In the genomic region with DNA sequence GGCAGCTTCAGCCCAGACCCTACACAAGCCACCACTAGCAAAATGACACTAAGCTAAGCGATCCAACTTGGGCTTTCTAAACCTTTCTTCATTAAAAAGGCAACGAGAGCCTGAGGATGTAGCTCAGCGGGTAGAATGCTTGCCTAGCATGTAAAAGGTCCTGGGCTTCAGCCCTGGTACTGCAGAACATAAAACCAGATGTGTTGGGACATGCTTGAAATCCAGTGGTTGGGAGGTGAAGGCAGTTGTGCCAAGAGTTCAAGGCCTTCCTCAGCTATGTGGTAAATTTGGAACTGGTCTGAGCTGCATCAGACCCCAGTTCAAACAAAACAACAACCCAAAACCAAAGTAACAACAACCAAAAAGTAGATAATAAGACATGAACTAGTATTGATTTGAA, we compare ENCODE assay signal across 22 mouse cellular contexts.
"Had no signal": no experiment of that assay in that cellular context is flagged by ENCODE, and none has a peak within 500 bp of the region (broad histone marks: within the 10 kb centered on the region; RNA-seq: fewer than 3 reads in every experiment).

No protein-coding gene starts in this region.

- H3K36me3 ChIP-seq: heart, embryonic 12.5 days; hindbrain, embryonic 10.5 days; intestine, embryonic 15.5 days; limb, embryonic 13.5 days; liver, embryonic 13.5 days; liver, embryonic 15.5 days had no signal

- ATAC-seq: hindbrain, embryonic 16.5 days; inflammation-experienced regulatory T-cells, adult 6 months had no signal

- H3K27me3 ChIP-seq: heart, embryonic 12.5 days; hindbrain, embryonic 12.5 days; intestine, embryonic 15.5 days; limb, embryonic 13.5 days; liver, embryonic 13.5 days; liver, embryonic 15.5 days had no signal

- H3K4me3 ChIP-seq: gastrocnemius, adult 2 months; heart, adult 2 months; heart, embryonic 12.5 days; hindbrain, embryonic 10.5 days; hindbrain, embryonic 12.5 days; intestine, embryonic 15.5 days; limb, embryonic 13.5 days; liver, embryonic 13.5 days; liver, embryonic 15.5 days had no signal

- H3K9me3 ChIP-seq: heart, embryonic 12.5 days; hindbrain, embryonic 10.5 days; hindbrain, embryonic 12.5 days; intestine, embryonic 15.5 days; limb, embryonic 13.5 days; liver, embryonic 13.5 days; liver, embryonic 15.5 days had no signal

- DNase-seq: gastrocnemius, adult 2 months; gastrocnemius, postnatal 10 days; gastrocnemius, postnatal 25 days; heart, adult 2 months; heart, postnatal 10 days; heart, postnatal 4 days; kidney, adult 18-20 months; kidney, adult 8-10 months; layer of hippocampus, adult 9-11 months; layer of hippocampus, postnatal 36 days; liver; liver, embryonic 13.5 days had no signal

- H3K4me2 ChIP-seq: heart, embryonic 12.5 days; hindbrain, embryonic 12.5 days; hindbrain, embryonic 14.5 days; intestine, embryonic 15.5 days; limb, embryonic 13.5 days; liver, embryonic 11.5 days; liver, embryonic 13.5 days; liver, embryonic 15.5 days had no signal

- H3K27ac ChIP-seq: gastrocnemius, adult 2 months; heart, adult 2 months; hindbrain, embryonic 10.5 days; hindbrain, embryonic 12.5 days; hindbrain, embryonic 14.5 days; intestine, embryonic 15.5 days; limb, embryonic 13.5 days; liver, embryonic 13.5 days; liver, embryonic 15.5 days had no signal

- H3K9ac ChIP-seq: heart, embryonic 12.5 days; hindbrain, embryonic 12.5 days; hindbrain, embryonic 14.5 days; intestine, embryonic 15.5 days; limb, embryonic 13.5 days; liver, embryonic 13.5 days; liver, embryonic 15.5 days had no signal
